Mouse (Mus musculus) kidney, embryonic 15.5 days (tissue): ENCODE results near the gene Rps6kb2. TPM values are rescaled to one million over a fixed set of nuclear protein-coding genes. Genes with fewer than 3 reads are reported as not detected.
A peak's percentile ranks its signal among the peaks of the same experiment; 100 is the strongest.

Experiments used
- ATAC-seq: fragments of 200-750 bp; cut with Nextera tagmentation; replicated peaks from 2 replicates; pipeline ENCODE4 v1.8.0; 2017; ENCODE audit warnings: moderate TSS enrichment; ENCODE audit not compliant: low FRiP score
- H3K27ac ChIP-seq: fragments of 300-500 bp; sonication (generic); 2 replicates; pipeline ENCODE4 v1.5.1; 2015; ENCODE audit warnings: mild to moderate bottlenecking, inconsistent platforms
- H3K27me3 ChIP-seq: fragments of 300-500 bp; sonication (generic); 2 replicates; pipeline ENCODE4 v1.6.1; 2015; ENCODE audit warnings: inconsistent platforms
- H3K36me3 ChIP-seq: fragments of 300-500 bp; sonication (generic); 2 replicates; pipeline ENCODE4 v1.6.1; 2015; ENCODE audit warnings: inconsistent platforms
- H3K4me1 ChIP-seq: fragments of 300-500 bp; sonication (generic); 2 replicates; pipeline ENCODE4 v1.6.1; 2015; ENCODE audit warnings: inconsistent platforms
- H3K4me2 ChIP-seq: fragments of 300-500 bp; sonication (generic); 2 replicates; pipeline ENCODE4 v1.6.1; 2015; ENCODE audit warnings: moderate library complexity, mild to moderate bottlenecking, inconsistent platforms
- H3K4me3 ChIP-seq: fragments of 300-500 bp; sonication (generic); replicated peaks from 2 replicates; pipeline ENCODE4 v1.5.1; 2015; ENCODE audit warnings: mild to moderate bottlenecking, inconsistent platforms
- H3K9ac ChIP-seq: fragments of 300-500 bp; sonication (generic); 2 replicates; pipeline ENCODE4 v1.6.1; 2015; ENCODE audit warnings: mild to moderate bottlenecking, inconsistent platforms
- H3K9me3 ChIP-seq: fragments of 300-500 bp; sonication (generic); replicated peaks from 2 replicates; pipeline ENCODE4 v1.6.1; 2016; ENCODE audit warnings: inconsistent platforms
- WGBS: fragments of 180-500 bp; shearing (Covaris S2); methylation state at CpG from one replicate; pipeline ENCODE4 v1.1.7; 2015; ENCODE audit warnings: mixed read lengths; 5-methylcytosine and 5-hydroxymethylcytosine counted together
- polyA plus RNA-seq: library from polyadenylated mRNA; unstranded; fragments of >200 nt; fragmentation: Nextera tagmentation; extraction: Ambion mirVana; gene quantifications from 2 replicates; pipeline ENCODE4 v1.2.1, GENCODE M21; 2015

Rps6kb2 gene
- polyA plus RNA-seq, 1 experiment from 2014 or later = 58.5 TPM

GRCm38 (mm10) chr19:4150567-4151487, 12.3 kb downstream of the Rps6kb2 start:
- Histone ChIP-seq H3K4me1 (peaks cover 50% of the 10 kb centered on the region), H3K9me3 (no peaks in the 10 kb centered on the region), H3K27me3 (no peaks in the 10 kb centered on the region), H3K27ac (no peak overlapping the region), H3K36me3 (peaks cover 46% of the 10 kb centered on the region), H3K9ac (0 out of 2 replicates have a peak overlapping the region, but pooled peaks have one; percentile 4), H3K4me2 (no peak overlapping the region), H3K4me3 (no peak overlapping the region)
- ATAC-seq = no peak
- WGBS = 85% methylated on average over 22 of the region's 22 CpGs

- H3K4me3 ChIP-seq = peak overlapping the region; percentile 95
- no peak overlapping the region for H3K27ac ChIP-seq
- no peak for ATAC-seq
- no peaks in the 10 kb centered on the region for H3K9me3 ChIP-seq
- 95% methylated on average over 17 of the region's 17 CpGs for WGBS
- H3K4me1 ChIP-seq = peaks cover 43% of the 10 kb centered on the region
- H3K4me2 ChIP-seq = peak overlapping the region; percentile 84
- H3K9ac ChIP-seq = peak overlapping the region; percentile 4; the same call in 1 of the 2 replicates
- peaks cover 42% of the 10 kb centered on the region for H3K36me3 ChIP-seq
- H3K27me3 ChIP-seq = no peaks in the 10 kb centered on the region
Observed at GRCm38 (mm10) chr19:4149764-4150461, 13.2 kb downstream of the Rps6kb2 start.

- WGBS = 76% methylated on average over 11 of the region's 11 CpGs
- no peak for ATAC-seq
- no peak overlapping the region for H3K27ac ChIP-seq
Observed at GRCm38 (mm10) chr19:4149283-4149682, 13.9 kb downstream of the Rps6kb2 start.

GRCm38 (mm10) chr19:4148819-4149218, 14.3 kb downstream of the Rps6kb2 start:
- H3K36me3 ChIP-seq = peaks cover 38% of the 10 kb centered on the region
- peak overlapping the region; percentile 94 for H3K9ac ChIP-seq
- peak; percentile 30; the same call in 1 of the 2 replicates for ATAC-seq
- peaks cover 37% of the 10 kb centered on the region for H3K4me1 ChIP-seq
- H3K9me3 ChIP-seq = no peaks in the 10 kb centered on the region
- H3K4me2 ChIP-seq = peak overlapping the region; percentile 84
- peak overlapping the region; percentile 95 for H3K4me3 ChIP-seq
- peak overlapping the region; percentile 79 for H3K27ac ChIP-seq
- WGBS = under 1% methylated on average over 8 of the region's 8 CpGs
- H3K27me3 ChIP-seq = no peaks in the 10 kb centered on the region

More at GRCm38 (mm10) chr19:4149283-4149682, 13.9 kb downstream of the Rps6kb2 start:
- H3K4me2 ChIP-seq = peak overlapping the region; percentile 84
- H3K9me3 ChIP-seq = no peaks in the 10 kb centered on the region
- H3K27me3 ChIP-seq = no peaks in the 10 kb centered on the region
- H3K4me1 ChIP-seq = peaks cover 37% of the 10 kb centered on the region
- H3K4me3 ChIP-seq = peak overlapping the region; percentile 95
- H3K9ac ChIP-seq = peak overlapping the region; percentile 94
- H3K36me3 ChIP-seq = peaks cover 42% of the 10 kb centered on the region

GRCm38 (mm10) chr19:4148491-4148806, 14.7 kb downstream of the Rps6kb2 start, which contains the start of gene Coro1b:
TSS of gene Coro1b (plus strand) at chr19:4148619.
- Histone ChIP-seq H3K4me1 (peaks cover 37% of the 10 kb centered on the region), H3K27me3 (no peaks in the 10 kb centered on the region), H3K9ac (peak within 1 kb of the TSS; percentile 94), H3K4me2 (peak within 1 kb of the TSS; percentile 84), H3K4me3 (peak within 1 kb of the TSS; percentile 95), H3K9me3 (no peaks in the 10 kb centered on the region), H3K27ac (peak within 1 kb of the TSS; percentile 79), H3K36me3 (peaks cover 35% of the 10 kb centered on the region)
- WGBS = 0% methylated on average over 33 of the region's 33 CpGs
- ATAC-seq = peak; percentile 94

- 33% methylated on average over 9 of the region's 9 CpGs for WGBS
- H3K27me3 ChIP-seq = no peaks in the 10 kb centered on the region
- no peak for ATAC-seq
- peak overlapping the region; percentile 95 for H3K4me3 ChIP-seq
- H3K4me1 ChIP-seq = peaks cover 37% of the 10 kb centered on the region
- H3K9ac ChIP-seq = peak overlapping the region; percentile 94
- peak overlapping the region; percentile 79 for H3K27ac ChIP-seq
- H3K9me3 ChIP-seq = no peaks in the 10 kb centered on the region
- H3K36me3 ChIP-seq = peaks cover 30% of the 10 kb centered on the region
- peak overlapping the region; percentile 84 for H3K4me2 ChIP-seq
Observed at GRCm38 (mm10) chr19:4147782-4148490, 15.2 kb downstream of the Rps6kb2 start.

GRCm38 (mm10) chr19:4147022-4147405, 16.1 kb downstream of the Rps6kb2 start:
- peaks cover 21% of the 10 kb centered on the region for H3K36me3 ChIP-seq
- WGBS = 61% methylated on average over 3 of the region's 3 CpGs
- no peak for ATAC-seq

GRCm38 (mm10) chr19:4146366-4147021, 16.7 kb downstream of the Rps6kb2 start:
- Histone ChIP-seq H3K4me2 (no peak overlapping the region), H3K4me3 (no peak overlapping the region), H3K9me3 (no peaks in the 10 kb centered on the region), H3K36me3 (peaks cover 18% of the 10 kb centered on the region), H3K27me3 (no peaks in the 10 kb centered on the region), H3K9ac (no peak overlapping the region), H3K27ac (no peak overlapping the region), H3K4me1 (peaks cover 43% of the 10 kb centered on the region)
- WGBS = 72% methylated on average over 12 of the region's 12 CpGs
- no peak for ATAC-seq

More at GRCm38 (mm10) chr19:4147022-4147405, 16.1 kb downstream of the Rps6kb2 start:
- peaks cover 43% of the 10 kb centered on the region for H3K4me1 ChIP-seq
- no peak overlapping the region for H3K4me2 ChIP-seq
- no peaks in the 10 kb centered on the region for H3K27me3 ChIP-seq
- H3K9ac ChIP-seq = no peak overlapping the region
- no peak overlapping the region for H3K27ac ChIP-seq
- no peak overlapping the region for H3K4me3 ChIP-seq
- no peaks in the 10 kb centered on the region for H3K9me3 ChIP-seq

GRCm38 (mm10) chr19:4145936-4146335, 17.2 kb downstream of the Rps6kb2 start:
- H3K9me3 ChIP-seq = no peaks in the 10 kb centered on the region
- H3K9ac ChIP-seq = no peak overlapping the region
- H3K27ac ChIP-seq = no peak overlapping the region
- no peak overlapping the region for H3K4me2 ChIP-seq
- no peak overlapping the region for H3K4me3 ChIP-seq
- ATAC-seq = no peak
- H3K36me3 ChIP-seq = peaks cover 12% of the 10 kb centered on the region
- 93% methylated on average over 5 of the region's 5 CpGs for WGBS
- H3K4me1 ChIP-seq = peaks cover 38% of the 10 kb centered on the region
- H3K27me3 ChIP-seq = no peaks in the 10 kb centered on the region

- Histone ChIP-seq H3K4me2 (no peak overlapping the region), H3K27me3 (no peaks in the 10 kb centered on the region), H3K27ac (no peak overlapping the region), H3K9me3 (no peaks in the 10 kb centered on the region), H3K4me1 (peaks cover 28% of the 10 kb centered on the region), H3K9ac (no peak overlapping the region), H3K36me3 (peaks cover 1% of the 10 kb centered on the region), H3K4me3 (no peak overlapping the region)
- no peak for ATAC-seq
- WGBS = 79% methylated on average over 16 of the region's 16 CpGs
Observed at GRCm38 (mm10) chr19:4144550-4145498, 18.3 kb downstream of the Rps6kb2 start.
